Mouse (Mus musculus) T-helper 17 cell (primary cell): ENCODE results near the gene 4930474N05Rik.

Experiments used
- in situ Hi-C, 2 experiments: fragments of 300-600 bp; cut with MboI, MseI; formaldehyde crosslinking; loops; 1 replicate in 1 of 2; 2 replicates in 1 of 2; pipeline ENCODE4 v1.15.1; 2025; ENCODE audit warnings: high pct_unique_total_duplicates in 2 of 2

Gene 4930474N05Rik

GRCm38 (mm10) chr14:36094617-36095016, at the start of gene 4930474N05Rik:
Gene 4930474N05Rik, plus strand, starts transcription at chr14:36094917.
- in situ Hi-C loops: no loop called here

- in situ Hi-C loops: no loop called here
Measured at GRCm38 (mm10) chr14:36048746-36049391, 45.8 kb upstream of the 4930474N05Rik start.

- in situ Hi-C loops: no loop called here
Measured at GRCm38 (mm10) chr14:36053281-36053680, 41.4 kb upstream of the 4930474N05Rik start.

- in situ Hi-C loops: no loop called here
Measured at GRCm38 (mm10) chr14:36098528-36098927, 3.8 kb downstream of the 4930474N05Rik start.

- in situ Hi-C loops: no loop called here
Measured at GRCm38 (mm10) chr14:36099647-36100046, 4.9 kb downstream of the 4930474N05Rik start.

- in situ Hi-C loops: no loop called here
Measured at GRCm38 (mm10) chr14:36100731-36101130, 6.0 kb downstream of the 4930474N05Rik start.

- in situ Hi-C loops: no loop called here
Measured at GRCm38 (mm10) chr14:36114481-36114880, 19.8 kb downstream of the 4930474N05Rik start.

GRCm38 (mm10) chr14:36123775-36124335, 29.1 kb downstream of the 4930474N05Rik start:
- in situ Hi-C loops: no loop called here

GRCm38 (mm10) chr14:36135749-36136148, 41.0 kb downstream of the 4930474N05Rik start:
- in situ Hi-C loops: no loop called here

- in situ Hi-C loops: no loop called here
Measured at GRCm38 (mm10) chr14:36137696-36138095, 43.0 kb downstream of the 4930474N05Rik start.

GRCm38 (mm10) chr14:36145261-36145660, 50.5 kb downstream of the 4930474N05Rik start:
- in situ Hi-C loops: no loop called here
